Mouse (Mus musculus) lung, adult 2 months (tissue): Measurements from ENCODE around the gene Uba52.

Source experiments
- CTCF ChIP-seq: fragments of 200-500 bp; IDR thresholded peaks from 2 replicates; pipeline ENCODE4 v1.5.1; 2011; ENCODE audit warnings: mild to moderate bottlenecking, low read length, control low read depth; ENCODE audit not compliant: insufficient read depth
- POLR2A ChIP-seq: fragments of 200-500 bp; IDR thresholded peaks from 2 replicates; pipeline ENCODE4 v1.6.1; 2011; ENCODE audit warnings: low read depth, mild to moderate bottlenecking, control low read depth, low read length, borderline replicate concordance; ENCODE audit errors: extremely low read depth

GRCm38 (mm10) chr8:70490061-70490879 lies 20.3 kb downstream of the Uba52 start:
- TF ChIP-seq CTCF (no peak), POLR2A (no peak)
